Mouse (Mus musculus) MEL (cell line): ENCODE measurements around the gene Msi2. TPM values are rescaled to one million over a fixed set of nuclear protein-coding genes. Genes with fewer than 3 reads are reported as not detected.

Experiments
- DNase-seq: peaks from one replicate; pipeline ENCODE4 v3.0.0; 2011; ENCODE audit warnings: low read depth, low spot score
- H3K27ac ChIP-seq: 2 replicates; pipeline ENCODE4 v1.5.1; 2012; ENCODE audit warnings: low read depth, mild to moderate bottlenecking, control low read depth, low read length, moderate library complexity; ENCODE audit not compliant: control insufficient read depth
- H3K27me3 ChIP-seq, 2 experiments: fragments of 150-350 bp in 1 of 2; sonication (generic) in 1 of 2; 2 replicates each; pipeline ENCODE4 v1.6.1; 2012; ENCODE audit warnings: low read length in 2 of 2, mild to moderate bottlenecking in 2 of 2, improper control_type of control experiment in 1 of 2, moderate library complexity in 1 of 2; ENCODE audit not compliant: insufficient read depth in 2 of 2, control insufficient read depth in 1 of 2
- H3K36me3 ChIP-seq, 2 experiments: 2 replicates each; pipeline ENCODE4 v1.6.1; 2012 to 2014; ENCODE audit warnings: low read length in 2 of 2, improper control_type of control experiment in 1 of 2, inconsistent platforms in 1 of 2, mild to moderate bottlenecking in 1 of 2; ENCODE audit not compliant: insufficient read depth in 2 of 2, control insufficient read depth in 1 of 2
- H3K4me1 ChIP-seq, 2 experiments: fragments of 150-350 bp in 1 of 2; sonication (generic) in 1 of 2; 2 replicates each; pipeline ENCODE4 v1.6.1; 2012; ENCODE audit warnings: low read length in 2 of 2, improper control_type of control experiment in 1 of 2, mild to moderate bottlenecking in 1 of 2; ENCODE audit not compliant: insufficient read depth in 2 of 2, control insufficient read depth in 1 of 2
- H3K4me3 ChIP-seq, 2 experiments: fragments of 150-350 bp in 1 of 2; sonication (generic) in 1 of 2; 2 replicates each; pipeline ENCODE4 v1.5.1; 2012; ENCODE audit warnings: low read depth in 2 of 2, low read length in 2 of 2, mild to moderate bottlenecking in 2 of 2, moderate library complexity in 2 of 2, control low read depth in 1 of 2, improper control_type of control experiment in 1 of 2; ENCODE audit not compliant: control insufficient read depth in 1 of 2, insufficient read depth in 1 of 2
- H3K79me2 ChIP-seq: 2 replicates; pipeline ENCODE4 v1.6.1; 2012; ENCODE audit warnings: mild to moderate bottlenecking, low read length, moderate library complexity; ENCODE audit not compliant: control insufficient read depth, poor library complexity, insufficient read depth
- H3K9ac ChIP-seq: 2 replicates; pipeline ENCODE4 v1.6.1; 2012; ENCODE audit warnings: low read depth, mild to moderate bottlenecking, control low read depth, low read length, moderate library complexity; ENCODE audit not compliant: control insufficient read depth, poor library complexity, severe bottlenecking
- H3K9me3 ChIP-seq: fragments of 150-350 bp; sonication (generic); replicated peaks from 2 replicates; pipeline ENCODE4 v1.6.1; 2012; ENCODE audit warnings: mild to moderate bottlenecking, low read length, improper control_type of control experiment, moderate library complexity; ENCODE audit not compliant: insufficient read depth
- CHD1 ChIP-seq: IDR thresholded peaks from 2 replicates; pipeline ENCODE4 v1.6.1; 2012; ENCODE audit warnings: low read depth, mild to moderate bottlenecking, inconsistent platforms, low read length, improper control_type of control experiment
- CHD2 ChIP-seq: IDR thresholded peaks from 2 replicates; pipeline ENCODE4 v1.6.1; 2011; ENCODE audit warnings: low read length, improper control_type of control experiment
- CTCF ChIP-seq, 3 experiments: IDR thresholded peaks in 2 of 3; conservative IDR thresholded peaks in 1 of 3; 2 replicates each; pipeline ENCODE4 v1.5.1; 2011 to 2012; ENCODE audit warnings: low read length in 3 of 3, low read depth in 2 of 3, mild to moderate bottlenecking in 2 of 3, improper control_type of control experiment in 1 of 3, inconsistent platforms in 1 of 3, mixed read lengths in 1 of 3, moderate library complexity in 1 of 3; ENCODE audit not compliant: control insufficient read depth in 1 of 3, insufficient read depth in 1 of 3, poor library complexity in 1 of 3, severe bottlenecking in 1 of 3
- ELF1 ChIP-seq: IDR thresholded peaks from 2 replicates; pipeline ENCODE4 v1.6.1; 2014; ENCODE audit warnings: low read depth, mild to moderate bottlenecking, inconsistent platforms, low read length, improper control_type of control experiment, moderate library complexity
- ETS1 ChIP-seq: IDR thresholded peaks from 2 replicates; pipeline ENCODE4 v1.6.1; 2012; ENCODE audit warnings: low read depth, mild to moderate bottlenecking, inconsistent platforms, low read length, improper control_type of control experiment, moderate library complexity
- GATA1 ChIP-seq: IDR thresholded peaks from 2 replicates; pipeline ENCODE4 v1.6.1; 2011; ENCODE audit warnings: low read depth, low read length, improper control_type of control experiment
- KAT2A ChIP-seq: conservative IDR thresholded peaks from 2 replicates; pipeline ENCODE4 v1.6.1; 2012; ENCODE audit warnings: low read depth, low read length, improper control_type of control experiment, inconsistent platforms
- MAX ChIP-seq: IDR thresholded peaks from 2 replicates; pipeline ENCODE4 v1.6.1; 2011; ENCODE audit warnings: low read length, improper control_type of control experiment
- MAZ ChIP-seq: IDR thresholded peaks from 2 replicates; pipeline ENCODE4 v1.6.1; 2012; ENCODE audit warnings: low read depth, mild to moderate bottlenecking, inconsistent platforms, low read length, improper control_type of control experiment
- MXI1 ChIP-seq: IDR thresholded peaks from 2 replicates; pipeline ENCODE4 v1.6.1; 2011; ENCODE audit warnings: mild to moderate bottlenecking, low read depth, low read length, improper control_type of control experiment
- POLR2AphosphoS2 ChIP-seq: IDR thresholded peaks from 2 replicates; pipeline ENCODE4 v1.6.1; 2011; ENCODE audit warnings: low read length, improper control_type of control experiment
- POLR2AphosphoS5 ChIP-seq: IDR thresholded peaks from 2 replicates; pipeline ENCODE4 v1.6.1; 2012; ENCODE audit warnings: low read depth, borderline replicate concordance, mild to moderate bottlenecking, inconsistent platforms, low read length, moderate library complexity, mixed read lengths
- RAD21 ChIP-seq: IDR thresholded peaks from 2 replicates; pipeline ENCODE4 v1.6.1; 2011; ENCODE audit warnings: mild to moderate bottlenecking, low read depth, low read length, improper control_type of control experiment
- RCOR1 ChIP-seq: IDR thresholded peaks from 2 replicates; pipeline ENCODE4 v1.6.1; 2012; ENCODE audit warnings: low read depth, mild to moderate bottlenecking, inconsistent platforms, low read length, improper control_type of control experiment
- SIN3A ChIP-seq: IDR thresholded peaks from 2 replicates; pipeline ENCODE4 v1.6.1; 2012; ENCODE audit warnings: low read length, improper control_type of control experiment, inconsistent platforms
- SMC3 ChIP-seq: IDR thresholded peaks from 2 replicates; pipeline ENCODE4 v1.6.1; 2011; ENCODE audit warnings: low read depth, low read length, improper control_type of control experiment
- TAL1 ChIP-seq: IDR thresholded peaks from 2 replicates; pipeline ENCODE4 v1.6.1; 2012; ENCODE audit warnings: mild to moderate bottlenecking, inconsistent platforms, low read length, moderate library complexity, mixed read lengths
- TBP ChIP-seq: IDR thresholded peaks from 2 replicates; pipeline ENCODE4 v1.8.0; 2011; ENCODE audit warnings: low read depth, low read length, improper control_type of control experiment
- USF1 ChIP-seq: IDR thresholded peaks from 2 replicates; pipeline ENCODE4 v1.6.1; 2014; ENCODE audit warnings: low read depth, mild to moderate bottlenecking, inconsistent platforms, low read length, improper control_type of control experiment, moderate library complexity
- ZC3H11A ChIP-seq: IDR thresholded peaks from 2 replicates; pipeline ENCODE4 v1.6.1; 2012; ENCODE audit warnings: low read depth, mild to moderate bottlenecking, inconsistent platforms, low read length, improper control_type of control experiment
- ZMIZ1 ChIP-seq: IDR thresholded peaks from 2 replicates; pipeline ENCODE4 v1.6.1; 2012; ENCODE audit warnings: low read depth, mild to moderate bottlenecking, inconsistent platforms, low read length, improper control_type of control experiment, moderate library complexity
- polyA plus RNA-seq, 2 experiments: library from polyadenylated mRNA; stranded (reverse) in 1 of 2; unstranded in 1 of 2; fragments of >175 nt in 1 of 2; fragments of >200 nt in 1 of 2; gene quantifications; 2 replicates each; pipeline versions ENCODE4 v1.2.1 to v1.2.4; 2012; ENCODE audit warnings: low replicate concordance in 2 of 2, low read depth in 1 of 2; ENCODE audit not compliant: insufficient read length in 2 of 2, insufficient read depth in 1 of 2, missing spikeins in 1 of 2
- total RNA-seq: library from RNA; depleted of rRNA; stranded (reverse); fragments of 300-350 nt; gene quantifications from 2 replicates; pipeline ENCODE4 v1.2.3, GENCODE M21; 2012

Gene Msi2
- total and polyA plus RNA-seq, 3 experiments, result 16.2 to 29.7 TPM; not detected in 1

DNA sequence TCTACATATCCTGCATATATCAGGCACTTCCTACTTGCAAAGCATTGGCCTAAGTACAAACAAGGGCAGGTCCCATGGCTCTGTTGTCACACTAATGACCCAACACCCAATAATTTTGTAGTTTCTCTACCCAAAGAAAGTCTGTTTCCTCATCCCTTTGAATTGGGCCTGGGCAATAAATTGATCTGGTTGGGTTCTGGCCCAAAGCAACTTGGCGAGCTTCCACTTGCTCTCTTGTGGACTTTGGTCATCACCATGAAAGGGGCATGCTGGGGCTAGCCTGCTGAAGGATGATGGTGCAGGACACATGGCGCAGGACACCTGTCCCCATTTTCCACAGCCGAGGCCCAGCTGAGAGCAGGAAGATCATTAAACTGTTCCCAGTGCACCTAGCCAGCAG, 234.3 kb downstream of the Msi2 start:
- Histone ChIP-seq H3K4me1 (no peaks in the 10 kb centered on the region), H3K4me3 (no peak overlapping the region), H3K79me2 (no peaks in the 10 kb centered on the region), H3K36me3 (no peaks in the 10 kb centered on the region; a peak in 1 of 4 replicates), H3K9ac (no peak overlapping the region), H3K9me3 (no peaks in the 10 kb centered on the region), H3K27ac (no peak overlapping the region), H3K27me3 (no peaks in the 10 kb centered on the region)
- no peak for DNase-seq
- TF ChIP-seq ELF1 (no peak), TBP (no peak), CHD1 (no peak), SMC3 (no peak), POLR2AphosphoS5 (no peak), SIN3A (no peak), POLR2AphosphoS2 (no peak), GATA1 (no peak)

DNA sequence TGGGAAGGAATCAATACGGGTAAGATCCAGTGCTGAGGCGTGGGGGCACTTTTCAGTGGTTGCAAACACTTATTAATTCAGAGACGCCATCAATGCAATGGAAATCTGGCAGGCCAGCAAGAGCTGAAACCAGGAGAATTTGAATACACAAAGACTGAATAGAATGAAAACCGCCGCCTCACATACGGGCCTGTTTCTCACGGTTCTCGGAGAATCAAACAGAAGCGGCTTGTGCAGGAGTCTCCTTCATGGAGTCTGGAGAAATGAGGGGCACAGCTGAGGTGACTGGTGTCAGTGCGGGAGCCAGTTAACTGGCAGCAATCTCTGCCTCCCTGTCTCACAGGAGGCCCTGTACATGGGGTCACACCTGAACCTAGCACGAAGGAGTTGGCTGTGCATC, 235.7 kb downstream of the Msi2 start:
- TF ChIP-seq KAT2A (no peak), USF1 (no peak), ETS1 (no peak), POLR2AphosphoS2 (no peak), ELF1 (no peak), RAD21 (no peak), POLR2AphosphoS5 (no peak), CHD1 (no peak), TBP (no peak), MAZ (no peak), CHD2 (no peak), ZMIZ1 (no peak), MXI1 (no peak), TAL1 (no peak), CTCF (IDR thresholded peaks at IDR 0.05 in 2 of 3, conservative IDR thresholded peaks at IDR 0.05 in 1 of 3; ENCODE audit: control insufficient read depth in 1 of 3, insufficient read depth in 1 of 3, low read depth in 2 of 3, low read length in 3 of 3, poor library complexity in 1 of 3, severe bottlenecking in 1 of 3) (no peak), MAX (no peak), GATA1 (no peak), RCOR1 (no peak), ZC3H11A (no peak)
- H3K9me3 ChIP-seq, result no peaks in the 10 kb centered on the region
- no peaks in the 10 kb centered on the region; a peak in 1 of 4 replicates for H3K36me3 ChIP-seq
- H3K79me2 ChIP-seq, result no peaks in the 10 kb centered on the region
- DNase-seq, result no peak
- H3K9ac ChIP-seq, result no peak overlapping the region
- no peak overlapping the region for H3K4me3 ChIP-seq
- no peaks in the 10 kb centered on the region for H3K27me3 ChIP-seq
- H3K27ac ChIP-seq, result no peak overlapping the region
- H3K4me1 ChIP-seq, result no peaks in the 10 kb centered on the region
